Mouse (Mus musculus): ENCODE results near the gene Glrx2. TPM values are rescaled to one million over a fixed set of nuclear protein-coding genes. Genes with fewer than 3 reads are reported as not detected.

Glrx2 gene
- polyA plus RNA-seq, 1 experiment from 2014 or later, result 66.8 TPM

- Histone ChIP-seq H3K27ac (ENCODE audit: low read depth, low read length) (no peak overlapping the region), H3K9ac (ENCODE audit: low read depth, low read length) (no peak overlapping the region), H3K27me3 (ENCODE audit: control insufficient read depth, insufficient read depth, low read length) (no peaks in the 10 kb centered on the region), H3K36me3 (ENCODE audit: control insufficient read depth, insufficient read depth, low read length) (no peaks in the 10 kb centered on the region), H3K4me3 (ENCODE audit: low read depth, low read length) (no peak overlapping the region), H3K4me2 (no peak overlapping the region), H3K4me1 (ENCODE audit: control insufficient read depth, insufficient read depth, low read length) (peaks cover 4% of the 10 kb centered on the region; the same call in 1 of the 2 replicates), H3K9me3 (replicated peaks; ENCODE audit: control insufficient read depth, low read length) (no peaks in the 10 kb centered on the region)
- WGBS (ENCODE audit: insufficient replicate concordance), result 74% methylated on average over 6 of the region's 6 CpGs
- no peak for ATAC-seq (replicated peaks; ENCODE audit: insufficient number of reproducible peaks, low FRiP score, low TSS enrichment)
These were observed 7.8 kb upstream of the Glrx2 start for GRCm38 (mm10) chr1:143708361-143708760.

DNA sequence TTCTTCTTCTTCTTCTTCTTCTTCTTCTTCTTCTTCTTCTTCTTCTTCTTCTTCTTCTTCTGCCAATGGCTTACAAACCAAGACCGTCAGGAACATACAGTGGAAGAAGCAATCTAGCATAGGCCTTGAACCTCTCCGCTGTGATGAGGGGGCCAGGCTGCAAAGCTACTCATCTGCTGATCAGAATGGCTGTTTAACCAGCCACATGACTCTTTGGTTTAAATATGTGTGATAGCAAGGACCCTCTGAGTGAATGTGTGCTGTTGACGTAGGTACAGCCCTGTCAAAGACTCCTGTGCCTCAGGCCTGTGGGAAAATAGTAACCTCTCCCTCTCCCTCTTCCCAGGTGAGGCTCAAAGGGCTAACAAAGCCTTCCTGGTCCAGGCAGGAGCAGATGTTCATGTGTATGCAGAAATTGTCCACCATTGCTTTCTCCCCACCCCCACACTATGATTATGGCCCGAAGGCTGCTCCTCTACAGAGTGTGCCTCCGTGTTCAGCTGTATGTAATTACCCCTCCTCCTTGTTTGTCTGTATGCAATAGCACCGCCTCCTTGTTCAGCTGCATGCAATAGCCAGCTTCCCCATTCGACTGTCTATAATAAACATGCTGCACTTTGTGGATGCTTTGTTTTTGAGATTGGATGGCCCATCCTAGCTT lies 6.0 kb upstream of the Glrx2 start:
- no peaks in the 10 kb centered on the region for H3K27me3 ChIP-seq (ENCODE audit: control insufficient read depth, insufficient read depth, low read length)
- H3K36me3 ChIP-seq (ENCODE audit: control insufficient read depth, insufficient read depth, low read length), result no peaks in the 10 kb centered on the region
- no peak overlapping the region for H3K27ac ChIP-seq (ENCODE audit: low read depth, low read length)
- no peak for ATAC-seq (replicated peaks; ENCODE audit: insufficient number of reproducible peaks, low FRiP score, low TSS enrichment)
- no peak overlapping the region for H3K4me3 ChIP-seq (ENCODE audit: low read depth, low read length)
- H3K9me3 ChIP-seq (replicated peaks; ENCODE audit: control insufficient read depth, low read length), result no peaks in the 10 kb centered on the region
- no peak overlapping the region for H3K4me2 ChIP-seq
- H3K9ac ChIP-seq (ENCODE audit: low read depth, low read length), result no peak overlapping the region
- H3K4me1 ChIP-seq (ENCODE audit: control insufficient read depth, insufficient read depth, low read length), result peaks cover 4% of the 10 kb centered on the region; the same call in 1 of the 2 replicates
- WGBS (ENCODE audit: insufficient replicate concordance), result 69% methylated on average over 7 of the region's 7 CpGs

GRCm38 (mm10) chr1:143710627-143710976 lies 5.5 kb upstream of the Glrx2 start:
- H3K9ac ChIP-seq (ENCODE audit: low read depth, low read length), result no peak overlapping the region
- H3K27me3 ChIP-seq (ENCODE audit: control insufficient read depth, insufficient read depth, low read length), result no peaks in the 10 kb centered on the region
- no peak overlapping the region for H3K4me3 ChIP-seq (ENCODE audit: low read depth, low read length)
- no peaks in the 10 kb centered on the region for H3K36me3 ChIP-seq (ENCODE audit: control insufficient read depth, insufficient read depth, low read length)
- H3K9me3 ChIP-seq (replicated peaks; ENCODE audit: control insufficient read depth, low read length), result no peaks in the 10 kb centered on the region
- peaks cover 4% of the 10 kb centered on the region; the same call in 1 of the 2 replicates for H3K4me1 ChIP-seq (ENCODE audit: control insufficient read depth, insufficient read depth, low read length)
- no peak overlapping the region for H3K27ac ChIP-seq (ENCODE audit: low read depth, low read length)
- no peak overlapping the region for H3K4me2 ChIP-seq
- no peak for ATAC-seq (replicated peaks; ENCODE audit: insufficient number of reproducible peaks, low FRiP score, low TSS enrichment)
- 23% methylated on average over 5 of the region's 5 CpGs for WGBS (ENCODE audit: insufficient replicate concordance)

GRCm38 (mm10) chr1:143724456-143725064 lies 8.4 kb downstream of the Glrx2 start:
- 54% methylated on average over 5 of the region's 5 CpGs for WGBS (ENCODE audit: insufficient replicate concordance)
- H3K4me3 ChIP-seq (ENCODE audit: low read depth, low read length), result no peak overlapping the region
- ATAC-seq (replicated peaks; ENCODE audit: insufficient number of reproducible peaks, low FRiP score, low TSS enrichment), result no peak
- no peaks in the 10 kb centered on the region for H3K4me1 ChIP-seq (ENCODE audit: control insufficient read depth, insufficient read depth, low read length)
- H3K27ac ChIP-seq (ENCODE audit: low read depth, low read length), result no peak overlapping the region
- H3K9me3 ChIP-seq (replicated peaks; ENCODE audit: control insufficient read depth, low read length), result no peaks in the 10 kb centered on the region
- no peak overlapping the region for H3K9ac ChIP-seq (ENCODE audit: low read depth, low read length)
- H3K27me3 ChIP-seq (ENCODE audit: control insufficient read depth, insufficient read depth, low read length), result no peaks in the 10 kb centered on the region
- H3K36me3 ChIP-seq (ENCODE audit: control insufficient read depth, insufficient read depth, low read length), result no peaks in the 10 kb centered on the region
- no peak overlapping the region for H3K4me2 ChIP-seq

- H3K4me3 ChIP-seq (ENCODE audit: low read depth, low read length), result no peak overlapping the region
These were observed 11.7 kb downstream of the Glrx2 start for GRCm38 (mm10) chr1:143727701-143728445.

GRCm38 (mm10) chr1:143730899-143731298 lies 14.8 kb downstream of the Glrx2 start:
- Histone ChIP-seq H3K9me3 (replicated peaks; ENCODE audit: control insufficient read depth, low read length) (no peaks in the 10 kb centered on the region), H3K4me2 (no peak overlapping the region), H3K27ac (ENCODE audit: low read depth, low read length) (no peak overlapping the region), H3K4me1 (ENCODE audit: control insufficient read depth, insufficient read depth, low read length) (no peaks in the 10 kb centered on the region), H3K36me3 (ENCODE audit: control insufficient read depth, insufficient read depth, low read length) (no peaks in the 10 kb centered on the region), H3K4me3 (ENCODE audit: low read depth, low read length) (no peak overlapping the region), H3K9ac (ENCODE audit: low read depth, low read length) (no peak overlapping the region), H3K27me3 (ENCODE audit: control insufficient read depth, insufficient read depth, low read length) (no peaks in the 10 kb centered on the region)
- WGBS (ENCODE audit: insufficient replicate concordance), result 71% methylated on average over 2 of the region's 2 CpGs
- ATAC-seq (replicated peaks; ENCODE audit: insufficient number of reproducible peaks, low FRiP score, low TSS enrichment), result no peak

More at GRCm38 (mm10) chr1:143727701-143728445, 11.7 kb downstream of the Glrx2 start:
- H3K27ac ChIP-seq (ENCODE audit: low read depth, low read length), result no peak overlapping the region
- ATAC-seq (replicated peaks; ENCODE audit: insufficient number of reproducible peaks, low FRiP score, low TSS enrichment), result no peak
- H3K4me2 ChIP-seq, result no peak overlapping the region
- WGBS (ENCODE audit: insufficient replicate concordance), result 67% methylated on average over 9 of the region's 9 CpGs
- no peaks in the 10 kb centered on the region for H3K36me3 ChIP-seq (ENCODE audit: control insufficient read depth, insufficient read depth, low read length)
- no peaks in the 10 kb centered on the region for H3K9me3 ChIP-seq (replicated peaks; ENCODE audit: control insufficient read depth, low read length)
- H3K27me3 ChIP-seq (ENCODE audit: control insufficient read depth, insufficient read depth, low read length), result no peaks in the 10 kb centered on the region
- H3K9ac ChIP-seq (ENCODE audit: low read depth, low read length), result no peak overlapping the region
- H3K4me1 ChIP-seq (ENCODE audit: control insufficient read depth, insufficient read depth, low read length), result no peaks in the 10 kb centered on the region

- WGBS (ENCODE audit: insufficient replicate concordance), result 60% methylated on average over 4 of the region's 4 CpGs
- ATAC-seq (replicated peaks; ENCODE audit: insufficient number of reproducible peaks, low FRiP score, low TSS enrichment), result no peak
These were observed 15.6 kb downstream of the Glrx2 start for GRCm38 (mm10) chr1:143731691-143732090.

GRCm38 (mm10) chr1:143733914-143734410 lies 17.8 kb downstream of the Glrx2 start:
- Histone ChIP-seq H3K27me3 (ENCODE audit: control insufficient read depth, insufficient read depth, low read length) (no peaks in the 10 kb centered on the region), H3K4me3 (ENCODE audit: low read depth, low read length) (no peak overlapping the region)
- WGBS (ENCODE audit: insufficient replicate concordance), result 72% methylated on average over 5 of the region's 5 CpGs

More at GRCm38 (mm10) chr1:143731691-143732090, 15.6 kb downstream of the Glrx2 start:
- no peak overlapping the region for H3K4me2 ChIP-seq
- H3K9me3 ChIP-seq (replicated peaks; ENCODE audit: control insufficient read depth, low read length), result no peaks in the 10 kb centered on the region
- no peak overlapping the region for H3K27ac ChIP-seq (ENCODE audit: low read depth, low read length)
- H3K4me1 ChIP-seq (ENCODE audit: control insufficient read depth, insufficient read depth, low read length), result no peaks in the 10 kb centered on the region
- H3K36me3 ChIP-seq (ENCODE audit: control insufficient read depth, insufficient read depth, low read length), result no peaks in the 10 kb centered on the region
- no peak overlapping the region for H3K4me3 ChIP-seq (ENCODE audit: low read depth, low read length)
- no peak overlapping the region for H3K9ac ChIP-seq (ENCODE audit: low read depth, low read length)
- H3K27me3 ChIP-seq (ENCODE audit: control insufficient read depth, insufficient read depth, low read length), result no peaks in the 10 kb centered on the region

More at GRCm38 (mm10) chr1:143733914-143734410, 17.8 kb downstream of the Glrx2 start:
- H3K9me3 ChIP-seq (replicated peaks; ENCODE audit: control insufficient read depth, low read length), result no peaks in the 10 kb centered on the region
- H3K9ac ChIP-seq (ENCODE audit: low read depth, low read length), result no peak overlapping the region
- H3K4me1 ChIP-seq (ENCODE audit: control insufficient read depth, insufficient read depth, low read length), result no peaks in the 10 kb centered on the region
- H3K27ac ChIP-seq (ENCODE audit: low read depth, low read length), result no peak overlapping the region
- no peak for ATAC-seq (replicated peaks; ENCODE audit: insufficient number of reproducible peaks, low FRiP score, low TSS enrichment)
- H3K4me2 ChIP-seq, result no peak overlapping the region
- no peaks in the 10 kb centered on the region for H3K36me3 ChIP-seq (ENCODE audit: control insufficient read depth, insufficient read depth, low read length)
